Mouse (Mus musculus) megakaryocyte, embryonic 14.5 days (primary cell): Measurements from ENCODE around the gene Mbd3. TPM values are rescaled to one million over a fixed set of nuclear protein-coding genes. Genes with fewer than 3 reads are reported as not detected.

Experiments used
- H3K27me3 ChIP-seq: replicated peaks from 2 replicates; pipeline ENCODE3; 2012; ENCODE audit warnings: inconsistent platforms
- H3K36me3 ChIP-seq: replicated peaks from 2 replicates; pipeline ENCODE3; 2012; ENCODE audit warnings: low read length, inconsistent platforms, mixed read lengths
- H3K4me1 ChIP-seq: 2 replicates; pipeline ENCODE4 v1.6.1; 2012; ENCODE audit warnings: inconsistent platforms
- H3K4me3 ChIP-seq: replicated peaks from 2 replicates; pipeline ENCODE3; 2012; ENCODE audit warnings: moderate library complexity, mild to moderate bottlenecking, inconsistent platforms
- H3K9me3 ChIP-seq: 2 replicates; pipeline ENCODE4 v1.6.1; 2012; ENCODE audit warnings: inconsistent platforms
- FLI1 ChIP-seq: IDR thresholded peaks from 2 replicates; pipeline ENCODE4 v1.6.1; 2012; ENCODE audit warnings: low read length, inconsistent platforms, mixed read lengths
- GATA1 ChIP-seq: IDR thresholded peaks from 3 replicates; pipeline ENCODE4 v1.6.1; 2012; ENCODE audit warnings: mixed read lengths, low read length, inconsistent platforms, borderline replicate concordance
- polyA plus RNA-seq: library from polyadenylated mRNA; stranded (reverse); fragments of >175 nt; gene quantifications from 2 replicates; pipeline ENCODE4 v1.2.3, GENCODE M21; 2012; ENCODE audit warnings: low replicate concordance; ENCODE audit not compliant: insufficient read depth

The Mbd3 gene
- polyA plus RNA-seq, 1 experiment = 199 TPM

- Histone ChIP-seq H3K4me1 (peaks cover 75% of the 10 kb centered on the region), H3K36me3 (peaks cover 66% of the 10 kb centered on the region), H3K27me3 (no peaks in the 10 kb centered on the region), H3K4me3 (peak overlapping the region; percentile 91), H3K9me3 (0 out of 2 replicates have a peak, but pooled peaks cover 5% of the 10 kb centered on the region)
- TF ChIP-seq GATA1 (no peak), FLI1 (no peak)
Observed at GRCm38 (mm10) chr10:80398719-80399190, 595 bp downstream of the Mbd3 start.

- Histone ChIP-seq H3K36me3 (peaks cover 66% of the 10 kb centered on the region), H3K9me3 (0 out of 2 replicates have a peak, but pooled peaks cover under 1% of the 10 kb centered on the region), H3K27me3 (no peaks in the 10 kb centered on the region), H3K4me1 (peaks cover 70% of the 10 kb centered on the region), H3K4me3 (peak overlapping the region; percentile 91)
- TF ChIP-seq GATA1 = no peak
- no peak for TF ChIP-seq FLI1
Observed at GRCm38 (mm10) chr10:80398174-80398535, 1.2 kb downstream of the Mbd3 start.

- TF ChIP-seq GATA1 (no peak), FLI1 (no peak)
- Histone ChIP-seq H3K36me3 (peaks cover 66% of the 10 kb centered on the region), H3K4me1 (peaks cover 67% of the 10 kb centered on the region), H3K27me3 (no peaks in the 10 kb centered on the region), H3K4me3 (peak overlapping the region; percentile 91), H3K9me3 (no peaks in the 10 kb centered on the region)
Observed at GRCm38 (mm10) chr10:80397524-80398173, 1.7 kb downstream of the Mbd3 start.

GRCm38 (mm10) chr10:80396822-80397523 lies 2.4 kb downstream of the Mbd3 start:
- TF ChIP-seq FLI1 (no peak), GATA1 (no peak)
- Histone ChIP-seq H3K4me1 (peaks cover 67% of the 10 kb centered on the region), H3K36me3 (peaks cover 67% of the 10 kb centered on the region), H3K4me3 (peak overlapping the region; percentile 91), H3K9me3 (no peaks in the 10 kb centered on the region), H3K27me3 (no peaks in the 10 kb centered on the region)

- peaks cover 53% of the 10 kb centered on the region for H3K4me1 ChIP-seq
- no peak overlapping the region for H3K4me3 ChIP-seq
- no peaks in the 10 kb centered on the region for H3K9me3 ChIP-seq
- H3K27me3 ChIP-seq = no peaks in the 10 kb centered on the region
- H3K36me3 ChIP-seq = peaks cover 73% of the 10 kb centered on the region
- TF ChIP-seq FLI1 = no peak
Observed at GRCm38 (mm10) chr10:80395025-80395627, 4.2 kb downstream of the Mbd3 start.

GRCm38 (mm10) chr10:80392687-80393086 lies 6.7 kb downstream of the Mbd3 start:
- TF ChIP-seq FLI1 (no peak), GATA1 (no peak)
- H3K4me3 ChIP-seq = no peak overlapping the region
- H3K4me1 ChIP-seq = peaks cover 64% of the 10 kb centered on the region
- no peaks in the 10 kb centered on the region for H3K27me3 ChIP-seq
- peaks cover 81% of the 10 kb centered on the region for H3K36me3 ChIP-seq
- H3K9me3 ChIP-seq = no peaks in the 10 kb centered on the region

- H3K36me3 ChIP-seq = peaks cover 62% of the 10 kb centered on the region
- no peaks in the 10 kb centered on the region for H3K9me3 ChIP-seq
- no peak overlapping the region for H3K4me3 ChIP-seq
- peaks cover 59% of the 10 kb centered on the region for H3K4me1 ChIP-seq
- TF ChIP-seq FLI1 (no peak), GATA1 (no peak)
- H3K27me3 ChIP-seq = peaks cover 11% of the 10 kb centered on the region
Observed at GRCm38 (mm10) chr10:80390697-80391096, 8.7 kb downstream of the Mbd3 start.

GRCm38 (mm10) chr10:80389185-80389708 lies 10.1 kb downstream of the Mbd3 start:
- Histone ChIP-seq H3K9me3 (no peaks in the 10 kb centered on the region), H3K27me3 (peaks cover 15% of the 10 kb centered on the region), H3K4me3 (no peak overlapping the region), H3K4me1 (peaks cover 62% of the 10 kb centered on the region), H3K36me3 (peaks cover 52% of the 10 kb centered on the region)
- no peak for TF ChIP-seq FLI1
- TF ChIP-seq GATA1 = no peak

- Histone ChIP-seq H3K9me3 (no peaks in the 10 kb centered on the region), H3K36me3 (peaks cover 46% of the 10 kb centered on the region), H3K4me3 (peak overlapping the region; percentile 97), H3K27me3 (peaks cover 15% of the 10 kb centered on the region), H3K4me1 (peaks cover 62% of the 10 kb centered on the region)
- no peak for TF ChIP-seq FLI1
- no peak for TF ChIP-seq GATA1
Observed at GRCm38 (mm10) chr10:80388731-80389130, 10.6 kb downstream of the Mbd3 start.

- Histone ChIP-seq H3K27me3 (peaks cover 15% of the 10 kb centered on the region), H3K9me3 (no peaks in the 10 kb centered on the region), H3K4me3 (peak within 1 kb of the TSS; percentile 97), H3K4me1 (peaks cover 71% of the 10 kb centered on the region), H3K36me3 (peaks cover 45% of the 10 kb centered on the region)
- TF ChIP-seq GATA1 (no peak), FLI1 (no peak)
Observed at GRCm38 (mm10) chr10:80387522-80387959, 11.8 kb downstream of the Mbd3 start, which contains the start of gene Mex3d. Gene Mex3d (minus strand): TSS chr10:80387659.
